Mouse (Mus musculus) liver, postnatal 0 days (tissue): ENCODE results near the gene Gpr4.

Source experiments
- CTCF ChIP-seq: sonication (generic); IDR thresholded peaks from 2 replicates; pipeline ENCODE4 v1.5.1; 2016; ENCODE audit warnings: antibody characterized with exemption, low read depth
- EP300 ChIP-seq: IDR thresholded peaks from 2 replicates; pipeline ENCODE4 v1.6.1; 2016; ENCODE audit warnings: antibody characterized with exemption, low read depth, mild to moderate bottlenecking

DNA sequence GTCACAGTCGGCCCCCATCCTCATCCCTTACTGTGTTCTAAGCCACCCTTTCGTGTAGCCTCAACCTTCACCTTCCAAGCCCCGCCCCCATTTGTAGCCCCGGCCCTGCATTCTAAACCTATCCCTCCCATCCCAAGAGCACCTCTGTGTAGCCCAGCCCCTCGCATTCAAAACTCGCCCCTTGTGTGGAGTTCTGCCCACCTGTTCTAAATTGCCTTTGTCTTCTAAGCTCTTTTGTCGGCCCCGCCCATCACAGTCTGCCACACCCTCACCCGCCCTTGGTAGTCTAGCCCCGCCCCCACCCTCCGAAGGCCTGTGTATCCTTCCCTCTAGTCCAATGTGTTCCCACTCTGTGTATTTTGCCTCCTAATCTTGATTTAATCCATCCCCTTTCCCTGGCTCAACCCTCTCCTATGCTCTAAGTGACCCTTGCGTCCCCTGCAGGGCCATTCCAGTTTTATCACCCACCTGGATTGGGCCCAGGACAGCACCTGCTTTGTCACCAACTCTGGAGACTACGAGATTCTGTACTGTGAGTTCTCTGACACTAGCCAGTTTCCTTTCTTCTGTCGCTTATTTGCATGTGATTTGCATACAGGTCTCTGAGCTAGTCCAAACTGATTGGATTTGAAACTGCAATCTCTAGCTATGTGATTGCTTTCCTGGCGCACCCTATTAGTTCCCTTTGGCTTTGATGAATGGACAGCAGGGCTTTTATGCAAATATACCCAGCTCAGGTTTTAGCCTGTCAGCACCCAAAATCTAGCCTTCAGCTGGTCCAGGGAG, 10.1 kb upstream of the Gpr4 start:
- TF ChIP-seq CTCF (no peak), EP300 (no peak)
